In genomic region chr3:89100811-89101210, GRCm38 (mm10) we compare ENCODE assay signal across 8 mouse cellular contexts. TPM values are rescaled to one million over a fixed set of nuclear protein-coding genes. Genes with fewer than 3 reads are reported as not detected.
A peak's percentile ranks its signal among the peaks of the same experiment; 100 is the strongest.
DNase-seq lines count a peak whose midpoint lies in the region; ATAC-seq lines count a peak whose summit lies in the region.

Gene Gm43738, minus strand, starts transcription at chr3:89101099.

- H3K9me3 ChIP-seq in forebrain, embryonic 13.5 days (replicated peaks), result no peaks in the 10 kb centered on the region
- H3K9me3 ChIP-seq in liver, embryonic 13.5 days (replicated peaks), result no peaks in the 10 kb centered on the region

- no peaks in the 10 kb centered on the region for H3K27me3 ChIP-seq in forebrain, embryonic 13.5 days
- no peaks in the 10 kb centered on the region for H3K27me3 ChIP-seq in liver, embryonic 13.5 days

- peak within 1 kb of the TSS; percentile 86 for H3K4me2 ChIP-seq in forebrain, embryonic 13.5 days
- H3K4me2 ChIP-seq in liver, embryonic 13.5 days, result peak within 1 kb of the TSS; percentile 93

- 43% methylated on average over 7 of the region's 7 CpGs for WGBS in forebrain, embryonic 13.5 days
- 43% methylated on average over 7 of the region's 7 CpGs for WGBS in liver, embryonic 13.5 days (ENCODE audit: insufficient replicate concordance)

- H3K27ac ChIP-seq in forebrain, embryonic 13.5 days, result peak within 1 kb of the TSS; percentile 72
- peak within 1 kb of the TSS; percentile 84 for H3K27ac ChIP-seq in liver, embryonic 13.5 days

- peaks cover 40% of the 10 kb centered on the region for H3K36me3 ChIP-seq in forebrain, embryonic 13.5 days (ENCODE audit: poor library complexity, severe bottlenecking)
- peaks cover 40% of the 10 kb centered on the region for H3K36me3 ChIP-seq in liver, embryonic 13.5 days

- peaks cover 33% of the 10 kb centered on the region for H3K4me1 ChIP-seq in forebrain, embryonic 13.5 days
- H3K4me1 ChIP-seq in liver, embryonic 13.5 days (replicated peaks), result peaks cover 61% of the 10 kb centered on the region

- peak within 1 kb of the TSS; percentile 84 for H3K9ac ChIP-seq in forebrain, embryonic 13.5 days
- H3K9ac ChIP-seq in liver, embryonic 13.5 days, result peak within 1 kb of the TSS; percentile 80

- peak within 1 kb of the TSS; percentile 76 for H3K4me3 ChIP-seq in forebrain, embryonic 13.5 days
- peak within 1 kb of the TSS; percentile 74 for H3K4me3 ChIP-seq in liver, embryonic 13.5 days (replicated peaks)

- no peak for ATAC-seq in forebrain, embryonic 13.5 days
- no peak for ATAC-seq in liver, embryonic 13.5 days (ENCODE audit: low read depth)
- no peak for ATAC-seq in megakaryocyte-erythroid progenitor cell, adult 5-6 weeks (replicated peaks; ENCODE audit: low FRiP score, low TSS enrichment, poor library complexity, severe bottlenecking)

- DNase-seq in kidney, postnatal 10 days, result peak; percentile 53
- no peak for DNase-seq in kidney, postnatal 14 days
- DNase-seq in NIH3T3 (ENCODE audit: low read depth), result peak; percentile 56
- DNase-seq in liver, embryonic 13.5 days, result no peak
- no peak for DNase-seq in ovary, postnatal 14 days (ENCODE audit: low spot score)
- DNase-seq in natural killer cell, adult 2 months (ENCODE audit: low spot score in 2 of 2), result no peak

RNA-seq across cellular contexts. Expression of gene Gm43738, which starts in this region (rescaled TPM):
- polyA plus RNA-seq in forebrain, embryonic 13.5 days (2015; fragmentation: Nextera tagmentation; extraction: Ambion mirVana), result not detected in 2 replicates
- not detected in 2 replicates for polyA plus RNA-seq in liver, embryonic 13.5 days (2015; fragmentation: Nextera tagmentation; extraction: Ambion mirVana)
- not detected in 2 replicates for total RNA-seq in megakaryocyte-erythroid progenitor cell, adult 5-6 weeks (2014; fragmentation: Nextera tagmentation)
- total RNA-seq in megakaryocyte-erythroid progenitor cell, adult 5-6 weeks (2017), result not detected in 2 replicates

Comparison
In these comparisons a context has a peak if more than half of its experiments do, and no peak if none do; other contexts are left out.
1. DNase-seq: peak in kidney, postnatal 10 days (single experiment) and NIH3T3 (single experiment); none in kidney, postnatal 14 days (single experiment), liver, embryonic 13.5 days (single experiment), ovary, postnatal 14 days (single experiment) and natural killer cell, adult 2 months (0 of 2).